Mouse (Mus musculus) lung, adult 2 months (tissue): ENCODE measurements around the gene Erg. TPM values are rescaled to one million over a fixed set of nuclear protein-coding genes. Genes with fewer than 3 reads are reported as not detected.

Experiments used
- DNase-seq: peaks from one replicate; pipeline ENCODE4 v3.0.0; 2022
- H3K4me1 ChIP-seq: fragments of 200-500 bp; 2 replicates; pipeline ENCODE4 v1.6.1; 2011; ENCODE audit warnings: low read length; ENCODE audit not compliant: control insufficient read depth, insufficient read depth
- H3K4me3 ChIP-seq: fragments of 200-500 bp; replicated peaks from 2 replicates; pipeline ENCODE3; 2011; ENCODE audit warnings: low read depth, mild to moderate bottlenecking, control low read depth, low read length; ENCODE audit errors: extremely low read depth
- CTCF ChIP-seq: fragments of 200-500 bp; IDR thresholded peaks from 2 replicates; pipeline ENCODE4 v1.5.1; 2011; ENCODE audit warnings: mild to moderate bottlenecking, low read length, control low read depth; ENCODE audit not compliant: insufficient read depth
- POLR2A ChIP-seq: fragments of 200-500 bp; IDR thresholded peaks from 2 replicates; pipeline ENCODE4 v1.6.1; 2011; ENCODE audit warnings: low read depth, mild to moderate bottlenecking, control low read depth, low read length, borderline replicate concordance; ENCODE audit errors: extremely low read depth
- WGBS: fragments of 180-500 bp; shearing (Covaris S2); methylation state at CpG from one replicate; pipeline ENCODE4 v1.1.7; 2018; 5-methylcytosine and 5-hydroxymethylcytosine counted together
- polyA plus RNA-seq: library from polyadenylated mRNA; depleted of rRNA; stranded (reverse); fragments of >200 nt; gene quantifications from 2 replicates; pipeline ENCODE4 v1.2.3, GENCODE M21; 2012

Erg gene
- polyA plus RNA-seq, 1 experiment, result 82.7 TPM

DNA sequence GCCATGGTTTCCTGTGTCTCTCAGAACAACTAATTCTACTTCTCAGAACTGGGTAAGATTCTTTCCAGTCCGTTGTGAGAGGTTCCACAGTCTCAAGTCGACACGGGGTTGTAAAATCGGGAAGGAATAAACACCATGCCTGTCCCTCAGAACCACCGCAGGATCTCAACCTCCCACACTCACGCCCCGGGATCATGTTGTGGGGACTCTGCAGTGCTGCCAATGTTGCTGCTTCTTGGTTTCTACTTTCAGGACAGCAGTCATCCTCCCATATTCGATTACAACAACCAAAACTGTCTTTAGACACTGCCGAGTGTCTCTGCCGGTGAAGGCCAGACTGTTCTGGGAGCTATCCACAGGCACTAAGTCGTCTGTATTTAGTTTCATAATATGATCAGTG, 113.6 kb downstream of the Erg start:
- 87% methylated on average over 11 of the region's 11 CpGs for WGBS
- no peak for DNase-seq
- Histone ChIP-seq H3K4me1 (no peaks in the 10 kb centered on the region), H3K4me3 (no peak overlapping the region)
- TF ChIP-seq CTCF (no peak), POLR2A (no peak)

DNA sequence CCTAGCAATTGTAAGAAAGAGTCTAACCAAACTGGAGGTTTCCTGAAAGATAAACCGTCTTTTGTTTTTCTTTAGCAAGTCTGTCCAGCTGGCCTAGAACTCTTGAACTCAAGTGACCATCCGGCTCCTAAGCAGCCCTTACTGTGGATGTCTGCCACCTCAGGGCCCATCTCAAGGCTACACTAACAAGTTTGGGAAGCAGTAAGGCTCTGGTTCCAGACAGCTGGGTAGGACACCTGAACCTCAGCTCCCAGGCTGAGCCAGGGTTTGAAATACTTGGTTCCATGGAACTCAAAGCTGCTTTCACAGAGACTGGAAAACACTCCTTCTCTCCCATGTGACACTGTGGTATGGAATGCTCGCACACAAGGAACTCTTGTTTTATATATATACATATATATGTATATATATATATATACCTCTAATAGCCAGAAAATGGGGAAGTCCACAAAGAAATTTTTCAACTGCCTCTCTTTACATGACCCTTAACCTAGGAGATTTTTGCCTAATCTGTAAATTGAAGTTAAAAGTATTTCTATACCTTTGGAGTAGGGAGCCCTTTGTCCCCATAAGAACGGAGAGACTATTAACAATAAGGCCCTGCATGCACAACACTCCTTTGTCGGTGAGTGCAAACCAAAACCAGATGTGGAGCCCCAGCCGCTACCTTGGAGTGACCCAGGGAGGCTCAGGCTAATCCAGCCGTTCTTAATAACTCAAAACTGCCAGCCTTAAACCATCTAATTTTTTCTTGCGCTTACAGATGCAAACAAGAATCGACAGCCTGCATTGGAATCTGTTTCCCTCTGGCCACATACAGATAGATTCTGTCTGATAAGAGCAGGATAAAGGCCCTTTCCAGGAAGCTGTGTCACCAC, 116.9 kb downstream of the Erg start:
- peaks cover 3% of the 10 kb centered on the region; the same call in 1 of the 2 replicates for H3K4me1 ChIP-seq
- DNase-seq, result no peak
- TF ChIP-seq POLR2A, result no peak
- TF ChIP-seq CTCF, result no peak
- 70% methylated on average over 9 of the region's 9 CpGs for WGBS
- no peak overlapping the region for H3K4me3 ChIP-seq

DNA sequence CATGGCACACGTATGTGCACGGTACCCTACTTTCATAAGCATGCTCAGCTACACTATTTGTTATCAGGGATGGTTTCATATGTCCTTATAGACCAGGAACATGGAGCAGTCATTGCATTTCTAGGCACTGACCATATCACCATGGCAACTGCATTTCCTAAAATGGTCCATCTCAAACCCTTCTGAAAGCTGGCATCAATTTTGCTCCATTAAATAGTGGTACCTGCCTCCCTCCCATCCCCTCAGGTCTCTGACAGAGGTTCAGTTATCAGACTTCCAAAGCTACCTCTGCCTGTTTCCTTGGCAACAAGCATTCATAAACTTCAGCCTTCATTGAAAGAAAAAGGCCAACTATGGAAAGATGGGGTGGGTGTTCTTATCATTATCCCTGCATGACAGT, 118.5 kb downstream of the Erg start:
- H3K4me1 ChIP-seq, result peaks cover 5% of the 10 kb centered on the region; the same call in 1 of the 2 replicates
- no peak for DNase-seq
- no peak overlapping the region for H3K4me3 ChIP-seq
- TF ChIP-seq CTCF (no peak), POLR2A (no peak)
- 99% methylated on average over 2 of the region's 2 CpGs for WGBS

DNA sequence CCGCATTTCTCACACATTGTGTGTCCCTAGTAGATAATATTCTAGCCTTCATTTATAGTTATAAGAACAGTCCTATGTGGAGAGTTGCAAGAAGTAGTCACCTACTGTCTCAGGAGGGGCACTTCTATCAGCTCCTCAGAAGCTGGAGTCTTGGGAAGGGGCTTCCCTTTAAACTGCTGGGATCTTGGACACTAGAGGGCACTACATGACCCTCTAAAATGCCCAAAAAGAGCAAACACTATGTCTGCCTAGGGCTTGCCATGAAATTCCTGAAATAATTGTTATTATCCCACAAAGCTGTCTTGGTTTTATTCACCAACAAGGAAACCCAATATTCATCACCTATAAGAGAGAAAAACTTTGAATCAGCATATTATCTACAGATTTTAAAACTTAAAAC, 119.8 kb downstream of the Erg start:
- 89% methylated on average over 1 of the region's 1 CpGs for WGBS
- peaks cover 8% of the 10 kb centered on the region for H3K4me1 ChIP-seq
- H3K4me3 ChIP-seq, result no peak overlapping the region
- TF ChIP-seq CTCF (no peak), POLR2A (no peak)
- DNase-seq, result no peak

DNA sequence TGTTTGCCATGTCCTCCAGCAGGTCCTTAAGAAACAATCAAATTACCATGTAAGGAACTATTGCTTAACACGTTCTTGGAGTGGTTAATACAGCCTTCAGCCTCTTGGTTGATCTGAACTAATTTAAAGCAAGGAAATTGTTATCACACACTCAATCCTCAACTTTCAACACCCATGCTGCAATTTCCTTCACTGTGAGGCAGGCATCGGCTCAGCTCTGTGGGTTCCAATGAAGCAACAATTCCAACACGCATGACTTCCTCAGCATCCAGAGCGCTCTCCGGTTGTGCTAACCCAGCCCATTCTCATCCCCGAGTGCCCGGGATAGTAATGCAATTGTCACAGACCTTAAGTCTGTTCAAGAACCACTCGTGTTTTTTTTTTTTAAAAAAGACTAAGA, 121.8 kb downstream of the Erg start:
- Histone ChIP-seq H3K4me3 (no peak overlapping the region), H3K4me1 (peaks cover 11% of the 10 kb centered on the region)
- DNase-seq, result no peak
- TF ChIP-seq CTCF (no peak), POLR2A (no peak)
- WGBS, result 43% methylated on average over 8 of the region's 8 CpGs

DNA sequence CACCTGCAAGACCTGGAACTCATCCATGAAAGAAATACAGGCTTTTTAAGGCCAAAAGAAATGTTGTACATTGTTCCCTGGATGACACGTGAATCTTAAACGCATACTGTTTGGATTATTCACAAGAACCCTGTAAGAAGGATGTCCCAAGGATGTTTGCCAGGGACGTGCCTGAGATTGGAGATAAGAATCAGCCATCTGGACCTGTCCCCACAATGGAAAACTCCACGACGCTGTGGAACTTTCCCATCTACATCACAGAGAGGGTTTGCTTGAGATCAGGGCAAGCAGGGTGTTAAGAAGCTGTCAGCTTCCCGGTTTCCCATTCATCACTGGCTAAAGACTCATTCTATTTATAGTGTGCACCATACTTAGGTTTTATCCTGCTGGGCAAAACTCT, 122.6 kb downstream of the Erg start:
- TF ChIP-seq CTCF, result no peak
- 11% methylated on average over 6 of the region's 6 CpGs for WGBS
- H3K4me1 ChIP-seq, result peaks cover 11% of the 10 kb centered on the region
- no peak overlapping the region for H3K4me3 ChIP-seq
- no peak for DNase-seq

DNA sequence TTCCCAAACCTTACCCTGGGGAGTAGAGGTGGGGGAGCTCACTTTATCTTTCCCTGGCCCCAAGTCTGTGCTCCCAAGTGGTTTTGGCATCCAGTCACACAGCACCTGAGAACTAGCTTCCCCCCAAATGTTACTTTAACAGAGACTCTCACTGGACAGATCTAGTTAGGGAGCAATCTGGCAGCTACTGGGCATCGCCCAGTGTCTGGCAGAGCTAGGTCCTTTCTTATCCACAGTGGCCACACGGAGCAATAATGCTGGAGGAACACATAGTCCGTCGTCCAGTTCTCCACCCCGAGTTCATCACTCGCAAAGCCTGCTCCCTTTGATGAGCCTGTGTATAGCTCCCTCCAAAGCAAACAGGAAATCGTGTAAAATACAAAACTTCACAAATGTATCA, 124.5 kb downstream of the Erg start:
- no peak for DNase-seq
- 33% methylated on average over 7 of the region's 7 CpGs for WGBS
- Histone ChIP-seq H3K4me3 (no peak overlapping the region), H3K4me1 (peaks cover 11% of the 10 kb centered on the region)
- TF ChIP-seq CTCF, result no peak
- TF ChIP-seq POLR2A, result no peak

DNA sequence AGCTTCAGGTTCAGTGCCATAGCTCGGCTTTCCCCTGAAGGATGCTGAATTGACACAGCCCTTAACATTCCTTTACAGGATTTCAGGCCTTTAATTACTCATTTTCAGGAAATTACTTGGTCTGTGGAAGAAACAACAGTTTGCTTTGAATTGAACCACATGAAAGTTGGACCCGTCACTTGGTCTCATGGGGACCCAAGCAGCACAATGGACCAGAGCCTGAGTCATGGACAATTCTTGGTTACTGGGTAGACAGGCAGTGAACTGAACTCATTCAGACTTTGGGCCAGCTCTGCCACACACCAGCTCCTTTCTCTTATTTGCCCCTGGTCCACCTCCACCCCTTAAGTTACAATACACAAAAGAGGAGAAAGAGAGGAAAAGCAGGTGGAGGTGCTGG, 126.1 kb downstream of the Erg start:
- WGBS, result 61% methylated on average over 2 of the region's 2 CpGs
- Histone ChIP-seq H3K4me3 (no peak overlapping the region), H3K4me1 (peaks cover 11% of the 10 kb centered on the region)
- TF ChIP-seq CTCF (no peak), POLR2A (no peak)
- no peak for DNase-seq

DNA sequence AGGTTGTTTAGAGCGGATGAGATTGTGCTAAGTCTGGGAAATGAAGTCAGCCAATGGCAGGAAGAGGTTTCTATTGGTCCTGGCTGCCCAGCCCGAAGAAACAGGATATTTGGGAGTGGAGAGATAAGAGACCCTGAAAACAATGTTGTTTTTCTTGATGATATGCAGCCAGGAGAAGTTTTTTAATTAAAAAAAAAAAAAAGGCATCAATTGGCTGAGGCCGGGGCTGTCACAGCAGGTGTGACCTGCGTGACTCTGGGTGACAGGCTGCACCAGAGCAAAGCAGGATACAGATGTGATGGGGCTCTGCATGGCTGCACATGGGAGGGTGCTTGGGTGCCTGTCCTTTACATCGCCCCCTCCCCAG, 127.1 kb downstream of the Erg start:
- TF ChIP-seq POLR2A, result peak; percentile 27; the same call in 1 of the 2 replicates
- TF ChIP-seq CTCF, result no peak
- no peak for DNase-seq
- peaks cover 11% of the 10 kb centered on the region for H3K4me1 ChIP-seq
- H3K4me3 ChIP-seq, result no peak overlapping the region
- WGBS, result 44% methylated on average over 5 of the region's 5 CpGs
